Mouse (Mus musculus): ENCODE measurements around the gene Fam234b. TPM values are rescaled to one million over a fixed set of nuclear protein-coding genes. Genes with fewer than 3 reads are reported as not detected.

Fam234b gene
- polyA plus RNA-seq, 1 experiment from 2014 or later: 25.2 TPM

- Histone ChIP-seq H3K4me2 (no peak overlapping the region), H3K4me1 (ENCODE audit: insufficient read depth) (0 out of 2 replicates have a peak, but pooled peaks cover 2% of the 10 kb centered on the region), H3K9ac (no peak overlapping the region), H3K4me3 (ENCODE audit: low read depth, low read length) (no peak overlapping the region), H3K27me3 (ENCODE audit: insufficient read depth, low read length) (no peaks in the 10 kb centered on the region), H3K27ac (ENCODE audit: low read depth) (no peak overlapping the region), H3K9me3 (ENCODE audit: low read depth, low read length) (no peaks in the 10 kb centered on the region), H3K36me3 (ENCODE audit: insufficient read depth) (no peaks in the 10 kb centered on the region)
- 68% methylated on average over 16 of the region's 16 CpGs for WGBS
- ATAC-seq (ENCODE audit: insufficient read depth) (no peak), DNase-seq (peak; percentile 52)
- TF ChIP-seq CTCF (IDR thresholded peaks at IDR 0.05; ENCODE audit: low read depth): no peak
Measured at GRCm38 (mm10) chr6:135200122-135200957, 2.6 kb downstream of the Fam234b start.

DNA sequence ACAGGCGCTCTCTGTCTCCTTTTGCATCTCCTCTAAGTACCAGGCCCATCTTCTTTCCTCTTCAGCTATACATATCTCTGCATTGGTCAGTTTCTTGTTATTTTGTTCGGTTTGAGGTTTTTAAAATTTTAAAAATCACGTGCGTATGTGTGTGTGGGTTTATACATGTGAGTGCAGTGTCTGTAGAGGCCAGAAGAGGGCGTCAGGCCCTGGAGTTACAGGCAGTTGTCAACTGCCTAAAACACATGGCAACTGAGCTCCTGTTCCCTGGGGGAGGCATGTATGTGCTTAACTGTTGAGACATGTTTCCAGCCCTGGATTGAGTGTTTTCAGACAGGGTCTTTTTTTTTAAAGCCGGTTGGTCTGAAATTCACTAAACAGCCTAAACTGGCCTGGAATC lies 4.9 kb downstream of the Fam234b start:
- Histone ChIP-seq H3K4me2 (no peak overlapping the region), H3K9me3 (ENCODE audit: low read depth, low read length) (no peaks in the 10 kb centered on the region), H3K36me3 (ENCODE audit: insufficient read depth) (no peaks in the 10 kb centered on the region), H3K9ac (no peak overlapping the region), H3K4me3 (ENCODE audit: low read depth, low read length) (no peak overlapping the region), H3K4me1 (ENCODE audit: insufficient read depth) (0 out of 2 replicates have a peak, but pooled peaks cover 2% of the 10 kb centered on the region), H3K27ac (ENCODE audit: low read depth) (no peak overlapping the region), H3K27me3 (ENCODE audit: insufficient read depth, low read length) (no peaks in the 10 kb centered on the region)
- TF ChIP-seq CTCF (IDR thresholded peaks at IDR 0.05; ENCODE audit: low read depth): no peak
- DNase-seq: no peak
- ATAC-seq (ENCODE audit: insufficient read depth): no peak
- WGBS: 88% methylated on average over 6 of the region's 6 CpGs

DNA sequence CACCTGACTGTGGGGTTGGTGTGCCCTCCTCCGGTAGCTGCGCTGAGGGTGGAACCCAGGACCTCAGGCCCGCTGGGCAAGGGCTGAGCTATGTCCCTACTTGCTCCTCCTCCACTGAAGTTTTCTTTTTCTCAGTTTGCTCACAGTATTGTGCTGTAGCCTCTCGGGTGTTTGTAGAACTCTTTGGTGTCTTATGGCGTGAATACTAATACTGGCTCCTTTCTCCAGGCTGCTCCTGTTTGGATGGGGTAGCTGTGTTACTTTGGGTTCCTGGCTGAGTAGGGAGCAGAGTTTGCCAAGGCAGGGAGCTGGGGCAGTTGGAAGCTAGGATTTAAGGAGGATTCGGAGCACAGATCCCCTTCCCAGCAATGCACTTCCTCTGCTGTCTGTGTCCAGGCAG lies 6.0 kb downstream of the Fam234b start:
- 57% methylated on average over 6 of the region's 6 CpGs for WGBS
- DNase-seq (no peak), ATAC-seq (ENCODE audit: insufficient read depth) (no peak)
- no peak overlapping the region for H3K4me3 ChIP-seq (ENCODE audit: low read depth, low read length)
- no peak overlapping the region for H3K27ac ChIP-seq (ENCODE audit: low read depth)
- H3K9me3 ChIP-seq (ENCODE audit: low read depth, low read length): no peaks in the 10 kb centered on the region
- no peaks in the 10 kb centered on the region for H3K4me1 ChIP-seq (ENCODE audit: insufficient read depth)
- H3K4me2 ChIP-seq: no peak overlapping the region
- no peaks in the 10 kb centered on the region for H3K36me3 ChIP-seq (ENCODE audit: insufficient read depth)
- no peak overlapping the region for H3K9ac ChIP-seq
- no peak for TF ChIP-seq CTCF (IDR thresholded peaks at IDR 0.05; ENCODE audit: low read depth)
- no peaks in the 10 kb centered on the region for H3K27me3 ChIP-seq (ENCODE audit: insufficient read depth, low read length)

- 61% methylated on average over 4 of the region's 4 CpGs for WGBS
- no peak for TF ChIP-seq CTCF (IDR thresholded peaks at IDR 0.05; ENCODE audit: low read depth)
- Histone ChIP-seq H3K27ac (ENCODE audit: low read depth) (no peak overlapping the region), H3K36me3 (ENCODE audit: insufficient read depth) (no peaks in the 10 kb centered on the region), H3K27me3 (ENCODE audit: insufficient read depth, low read length) (no peaks in the 10 kb centered on the region), H3K9me3 (ENCODE audit: low read depth, low read length) (no peaks in the 10 kb centered on the region), H3K9ac (no peak overlapping the region), H3K4me2 (no peak overlapping the region), H3K4me3 (ENCODE audit: low read depth, low read length) (no peak overlapping the region), H3K4me1 (ENCODE audit: insufficient read depth) (no peaks in the 10 kb centered on the region)
- DNase-seq (no peak), ATAC-seq (ENCODE audit: insufficient read depth) (no peak)
Measured at GRCm38 (mm10) chr6:135204869-135205268, 7.1 kb downstream of the Fam234b start.

GRCm38 (mm10) chr6:135205802-135206201 lies 8.0 kb downstream of the Fam234b start:
- Histone ChIP-seq H3K9me3 (ENCODE audit: low read depth, low read length) (no peaks in the 10 kb centered on the region), H3K4me2 (no peak overlapping the region), H3K36me3 (ENCODE audit: insufficient read depth) (no peaks in the 10 kb centered on the region), H3K4me1 (ENCODE audit: insufficient read depth) (no peaks in the 10 kb centered on the region), H3K9ac (no peak overlapping the region), H3K4me3 (ENCODE audit: low read depth, low read length) (no peak overlapping the region), H3K27me3 (ENCODE audit: insufficient read depth, low read length) (no peaks in the 10 kb centered on the region), H3K27ac (ENCODE audit: low read depth) (no peak overlapping the region)
- DNase-seq: no peak
- WGBS: 73% methylated on average over 4 of the region's 4 CpGs
- no peak for TF ChIP-seq CTCF (IDR thresholded peaks at IDR 0.05; ENCODE audit: low read depth)
- no peak for ATAC-seq (ENCODE audit: insufficient read depth)

DNA sequence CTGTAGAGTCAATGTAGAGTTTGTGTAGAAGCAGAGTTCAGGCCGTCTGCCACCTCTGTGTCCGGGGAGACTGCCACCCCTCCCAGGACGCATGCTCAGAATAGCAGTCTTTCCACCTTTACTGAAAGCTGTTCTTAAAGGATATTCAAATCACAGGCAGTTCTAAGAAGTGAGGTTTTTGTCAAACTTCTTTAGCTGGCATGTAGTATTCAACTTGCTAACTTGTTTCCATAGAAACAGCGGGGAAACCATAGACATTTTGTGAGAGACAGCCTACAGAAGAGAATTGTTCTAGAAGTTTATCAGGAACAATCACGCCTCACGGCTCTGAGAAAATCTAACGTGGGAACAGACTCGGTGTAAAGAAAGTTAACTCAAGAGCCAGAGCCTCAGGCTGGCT lies 9.1 kb downstream of the Fam234b start:
- Histone ChIP-seq H3K4me3 (ENCODE audit: low read depth, low read length) (no peak overlapping the region), H3K27ac (ENCODE audit: low read depth) (no peak overlapping the region), H3K4me1 (ENCODE audit: insufficient read depth) (no peaks in the 10 kb centered on the region), H3K36me3 (ENCODE audit: insufficient read depth) (no peaks in the 10 kb centered on the region), H3K9me3 (ENCODE audit: low read depth, low read length) (no peaks in the 10 kb centered on the region), H3K9ac (no peak overlapping the region), H3K27me3 (ENCODE audit: insufficient read depth, low read length) (no peaks in the 10 kb centered on the region), H3K4me2 (no peak overlapping the region)
- WGBS: 75% methylated on average over 8 of the region's 8 CpGs
- DNase-seq (no peak), ATAC-seq (ENCODE audit: insufficient read depth) (no peak)
- TF ChIP-seq CTCF (IDR thresholded peaks at IDR 0.05; ENCODE audit: low read depth): no peak

- H3K4me2 ChIP-seq: no peak overlapping the region
- H3K9ac ChIP-seq: no peak overlapping the region
- WGBS: 67% methylated on average over 7 of the region's 7 CpGs
- no peaks in the 10 kb centered on the region for H3K4me1 ChIP-seq (ENCODE audit: insufficient read depth)
- no peaks in the 10 kb centered on the region for H3K27me3 ChIP-seq (ENCODE audit: insufficient read depth, low read length)
- ATAC-seq (ENCODE audit: insufficient read depth) (no peak), DNase-seq (no peak)
- H3K9me3 ChIP-seq (ENCODE audit: low read depth, low read length): no peaks in the 10 kb centered on the region
- TF ChIP-seq CTCF (IDR thresholded peaks at IDR 0.05; ENCODE audit: low read depth): no peak
- no peak overlapping the region for H3K4me3 ChIP-seq (ENCODE audit: low read depth, low read length)
- H3K27ac ChIP-seq (ENCODE audit: low read depth): no peak overlapping the region
- no peaks in the 10 kb centered on the region for H3K36me3 ChIP-seq (ENCODE audit: insufficient read depth)
Measured at GRCm38 (mm10) chr6:135211169-135211568, 13.4 kb downstream of the Fam234b start.

Data from lung, embryonic 14.5 days (tissue).